Mouse (Mus musculus): ENCODE measurements around the gene Jmjd1c. TPM values are rescaled to one million over a fixed set of nuclear protein-coding genes. Genes with fewer than 3 reads are reported as not detected.
A peak's percentile ranks its signal among the peaks of the same experiment; 100 is the strongest.

Gene Jmjd1c
- polyA plus RNA-seq, 1 experiment from 2014 or later, result 40.8 TPM

DNA sequence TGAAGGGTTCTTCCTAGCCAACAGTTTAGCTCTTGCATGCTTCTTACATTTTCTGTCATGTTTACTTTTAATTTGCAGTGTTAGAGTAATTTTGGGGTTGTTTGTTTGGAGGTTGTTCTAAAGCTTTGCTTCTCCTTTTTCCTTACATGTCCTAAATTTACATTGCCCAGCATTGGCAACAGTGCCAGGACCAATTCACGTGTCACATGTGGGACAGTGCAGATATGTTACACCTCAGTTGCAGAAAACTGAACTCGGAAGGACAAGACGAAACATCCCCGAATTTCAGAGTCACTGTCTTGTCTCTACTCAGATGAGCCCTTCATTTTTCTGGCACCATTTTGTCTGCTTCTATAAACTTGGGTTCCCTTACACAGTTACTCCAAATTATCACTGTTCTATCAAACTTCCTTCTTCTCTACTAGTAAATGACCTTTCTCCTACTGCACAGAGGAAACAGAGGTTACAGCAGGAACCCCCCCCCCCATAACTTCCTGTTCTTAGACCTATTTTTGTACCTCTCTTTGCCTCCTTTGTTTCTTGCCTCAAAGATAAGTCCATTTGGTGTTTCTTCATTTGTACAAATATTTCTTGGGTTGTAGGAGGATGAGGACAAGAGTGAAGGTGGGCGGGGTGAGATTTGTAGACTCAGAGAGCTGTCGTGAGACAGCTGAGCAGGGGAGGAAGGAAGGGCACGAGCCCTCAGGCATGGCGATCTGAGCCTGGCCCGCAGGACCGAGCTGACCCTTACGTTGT is 108.9 kb downstream of the Jmjd1c start:
- 76% methylated on average over 11 of the region's 11 CpGs for WGBS
- TF ChIP-seq CTCF (IDR thresholded peaks at IDR 0.05; ENCODE audit: low read depth), result no peak
- Histone ChIP-seq H3K4me3 (replicated peaks; ENCODE audit: low read depth, low read length) (no peak overlapping the region), H3K27me3 (ENCODE audit: insufficient read depth, low read length) (no peaks in the 10 kb centered on the region), H3K9me3 (replicated peaks; ENCODE audit: low read length) (no peaks in the 10 kb centered on the region), H3K4me1 (replicated peaks; ENCODE audit: insufficient read depth, low read length) (peaks cover 3% of the 10 kb centered on the region; the same call in 1 of the 2 replicates), H3K27ac (no peak overlapping the region), H3K36me3 (ENCODE audit: insufficient read depth, low read length) (no peaks in the 10 kb centered on the region), H3K4me2 (ENCODE audit: low read length) (no peak overlapping the region), H3K9ac (ENCODE audit: low read depth, low read length) (no peak overlapping the region)
- ATAC-seq (replicated peaks; ENCODE audit: low FRiP score, low read depth), result no peak
- DNase-seq (ENCODE audit: low spot score), result no peak

DNA sequence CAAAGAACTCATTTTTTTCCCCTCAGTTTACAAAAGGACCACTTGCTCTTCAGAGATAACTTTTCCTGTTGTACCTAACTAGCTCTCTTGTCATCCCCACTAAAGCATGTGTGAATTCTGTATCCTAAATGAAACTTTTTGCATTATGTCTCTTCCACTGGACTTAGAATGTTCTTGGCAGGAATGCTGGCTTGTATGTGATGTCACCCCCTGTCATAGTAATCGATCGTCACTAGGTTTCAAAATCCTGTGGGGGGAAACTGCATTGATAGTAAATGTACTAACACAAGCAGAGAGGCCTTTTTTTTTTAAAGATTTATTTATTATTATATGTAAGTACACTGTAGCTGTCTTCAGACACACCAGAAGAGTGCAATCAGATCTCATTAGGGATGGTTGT is 112.0 kb downstream of the Jmjd1c start:
- TF ChIP-seq CTCF (IDR thresholded peaks at IDR 0.05; ENCODE audit: low read depth), result no peak
- no peaks in the 10 kb centered on the region for H3K27me3 ChIP-seq (ENCODE audit: insufficient read depth, low read length)
- no peak overlapping the region for H3K9ac ChIP-seq (ENCODE audit: low read depth, low read length)
- H3K27ac ChIP-seq, result no peak overlapping the region
- WGBS, result 88% methylated on average over 2 of the region's 2 CpGs
- H3K4me1 ChIP-seq (replicated peaks; ENCODE audit: insufficient read depth, low read length), result peaks cover 3% of the 10 kb centered on the region; the same call in 1 of the 2 replicates
- H3K4me3 ChIP-seq (replicated peaks; ENCODE audit: low read depth, low read length), result no peak overlapping the region
- no peaks in the 10 kb centered on the region for H3K9me3 ChIP-seq (replicated peaks; ENCODE audit: low read length)
- no peak overlapping the region for H3K4me2 ChIP-seq (ENCODE audit: low read length)
- H3K36me3 ChIP-seq (ENCODE audit: insufficient read depth, low read length), result no peaks in the 10 kb centered on the region
- ATAC-seq (replicated peaks; ENCODE audit: low FRiP score, low read depth), result no peak
- DNase-seq (ENCODE audit: low spot score), result no peak

DNA sequence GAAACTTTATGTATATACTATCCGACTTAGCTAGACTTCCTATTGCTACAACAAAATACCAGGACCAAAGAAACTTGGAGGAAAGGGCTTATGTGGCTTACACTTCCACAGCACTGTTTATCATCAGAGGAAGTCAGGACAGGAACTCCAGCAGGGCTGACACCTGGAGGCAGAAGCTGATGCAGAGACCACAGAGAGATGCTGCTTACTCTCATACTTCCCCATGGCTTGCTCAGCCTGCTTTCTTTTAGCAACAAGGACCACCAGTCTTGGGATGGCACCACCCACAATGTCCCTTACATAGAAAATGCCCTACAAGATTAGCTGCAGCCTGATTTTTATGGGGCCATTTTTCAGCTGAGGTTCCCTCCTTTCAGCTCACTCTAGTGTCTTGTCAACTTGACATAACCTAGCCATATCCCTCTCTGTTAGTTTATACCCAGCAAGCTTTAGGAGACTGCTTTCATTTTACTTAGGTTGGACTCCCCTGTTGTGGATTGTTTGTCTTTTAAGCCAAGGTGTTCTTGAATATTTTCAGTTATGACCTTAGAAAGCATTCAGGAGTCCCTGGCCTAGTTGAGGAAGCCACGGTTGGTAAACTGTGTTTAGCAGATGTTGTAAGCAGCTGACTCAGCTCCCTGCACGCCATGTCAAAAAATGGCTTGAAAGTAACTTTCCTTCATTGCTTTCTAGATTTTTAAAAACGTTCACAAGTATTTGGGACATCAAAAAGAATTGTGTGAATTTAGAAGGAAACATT is 114.2 kb downstream of the Jmjd1c start:
- no peak overlapping the region for H3K4me2 ChIP-seq (ENCODE audit: low read length)
- DNase-seq (ENCODE audit: low spot score) (no peak), ATAC-seq (replicated peaks; ENCODE audit: low FRiP score, low read depth) (no peak)
- no peaks in the 10 kb centered on the region for H3K36me3 ChIP-seq (ENCODE audit: insufficient read depth, low read length)
- H3K4me3 ChIP-seq (replicated peaks; ENCODE audit: low read depth, low read length), result no peak overlapping the region
- H3K4me1 ChIP-seq (replicated peaks; ENCODE audit: insufficient read depth, low read length), result no peaks in the 10 kb centered on the region
- TF ChIP-seq CTCF (IDR thresholded peaks at IDR 0.05; ENCODE audit: low read depth), result 0 out of 2 replicates have a peak, but pooled peaks have one; percentile 10
- H3K27me3 ChIP-seq (ENCODE audit: insufficient read depth, low read length), result no peaks in the 10 kb centered on the region
- 0 out of 2 replicates have a peak overlapping the region, but pooled peaks have one; percentile 13 for H3K27ac ChIP-seq
- H3K9me3 ChIP-seq (replicated peaks; ENCODE audit: low read length), result no peaks in the 10 kb centered on the region
- WGBS, result 55% methylated on average over 4 of the region's 4 CpGs
- H3K9ac ChIP-seq (ENCODE audit: low read depth, low read length), result no peak overlapping the region

DNA sequence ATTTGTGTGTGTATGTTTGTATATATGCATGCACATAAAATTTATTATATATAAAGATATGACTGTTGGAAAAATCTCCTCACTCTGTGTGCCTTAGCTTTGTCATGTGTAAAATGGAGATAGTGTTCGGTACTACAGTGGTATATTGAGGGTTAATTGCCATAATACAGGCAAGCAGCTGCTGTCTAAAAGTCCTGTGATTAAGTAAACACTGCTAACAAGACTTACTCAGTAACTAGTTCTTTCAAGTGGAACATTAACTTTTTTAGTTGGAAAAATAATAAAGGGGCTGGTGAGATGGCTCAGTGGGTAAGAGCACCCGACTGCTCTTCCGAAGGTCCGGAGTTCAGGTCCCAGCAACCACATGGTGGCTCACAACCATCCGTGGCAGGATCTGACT is 116.1 kb downstream of the Jmjd1c start:
- DNase-seq (ENCODE audit: low spot score) (peak; percentile 28), ATAC-seq (replicated peaks; ENCODE audit: low FRiP score, low read depth) (peak; percentile 43)
- Histone ChIP-seq H3K9me3 (replicated peaks; ENCODE audit: low read length) (no peaks in the 10 kb centered on the region), H3K27ac (no peak overlapping the region), H3K4me2 (ENCODE audit: low read length) (no peak overlapping the region), H3K9ac (ENCODE audit: low read depth, low read length) (no peak overlapping the region), H3K4me1 (replicated peaks; ENCODE audit: insufficient read depth, low read length) (no peaks in the 10 kb centered on the region), H3K4me3 (replicated peaks; ENCODE audit: low read depth, low read length) (no peak overlapping the region), H3K36me3 (ENCODE audit: insufficient read depth, low read length) (no peaks in the 10 kb centered on the region), H3K27me3 (ENCODE audit: insufficient read depth, low read length) (no peaks in the 10 kb centered on the region)
- 63% methylated on average over 5 of the region's 5 CpGs for WGBS
- no peak for TF ChIP-seq CTCF (IDR thresholded peaks at IDR 0.05; ENCODE audit: low read depth)

DNA sequence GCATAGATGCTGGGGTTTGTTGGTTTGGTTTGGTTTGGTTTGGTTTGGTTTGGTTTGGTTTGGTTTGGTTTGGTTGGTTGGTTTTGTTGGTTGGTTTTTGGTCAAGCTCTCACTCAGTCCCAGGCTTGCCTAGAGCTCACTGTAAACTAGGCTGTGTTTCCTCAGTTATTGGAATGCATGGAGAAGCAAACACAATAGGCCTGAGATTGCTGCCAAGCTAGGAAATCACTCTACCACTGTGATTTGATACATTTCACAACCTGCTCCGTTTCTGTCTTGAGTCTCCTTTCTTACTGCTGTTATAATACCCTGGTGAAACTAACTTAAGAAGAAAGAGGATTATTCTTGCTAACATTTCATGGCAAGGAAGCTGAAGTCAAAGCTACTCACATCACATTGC is 117.8 kb downstream of the Jmjd1c start:
- no peak overlapping the region for H3K4me3 ChIP-seq (replicated peaks; ENCODE audit: low read depth, low read length)
- no peaks in the 10 kb centered on the region for H3K4me1 ChIP-seq (replicated peaks; ENCODE audit: insufficient read depth, low read length)
- no peaks in the 10 kb centered on the region for H3K27me3 ChIP-seq (ENCODE audit: insufficient read depth, low read length)
- 25% methylated on average over 1 of the region's 1 CpGs for WGBS
- H3K36me3 ChIP-seq (ENCODE audit: insufficient read depth, low read length), result peaks cover 3% of the 10 kb centered on the region; the same call in 1 of the 2 replicates
- DNase-seq (ENCODE audit: low spot score) (no peak), ATAC-seq (replicated peaks; ENCODE audit: low FRiP score, low read depth) (no peak)
- H3K9me3 ChIP-seq (replicated peaks; ENCODE audit: low read length), result no peaks in the 10 kb centered on the region
- TF ChIP-seq CTCF (IDR thresholded peaks at IDR 0.05; ENCODE audit: low read depth), result no peak
- no peak overlapping the region for H3K4me2 ChIP-seq (ENCODE audit: low read length)
- H3K27ac ChIP-seq, result no peak overlapping the region
- H3K9ac ChIP-seq (ENCODE audit: low read depth, low read length), result no peak overlapping the region

DNA sequence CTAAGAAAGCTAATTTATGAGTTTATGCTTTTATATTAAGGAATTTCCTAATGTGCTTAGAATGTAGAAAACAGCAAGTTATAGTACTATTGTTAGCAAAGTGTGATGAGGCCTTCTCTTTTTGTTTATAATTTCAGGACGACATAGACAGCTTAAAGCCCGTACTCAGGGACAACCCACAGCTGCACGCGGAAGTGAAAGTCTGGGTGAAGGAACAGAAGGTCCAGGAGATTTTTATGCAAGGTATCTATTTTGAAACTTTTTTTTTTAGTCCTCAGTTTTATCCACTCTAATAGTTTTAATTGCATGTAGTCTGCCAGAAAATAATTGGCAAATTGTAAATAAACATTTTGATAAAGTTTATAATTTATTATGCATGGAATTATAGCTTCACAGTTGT is 119.2 kb downstream of the Jmjd1c start:
- no peak for TF ChIP-seq CTCF (IDR thresholded peaks at IDR 0.05; ENCODE audit: low read depth)
- WGBS, result 77% methylated on average over 4 of the region's 4 CpGs
- Histone ChIP-seq H3K4me3 (replicated peaks; ENCODE audit: low read depth, low read length) (no peak overlapping the region), H3K27me3 (ENCODE audit: insufficient read depth, low read length) (no peaks in the 10 kb centered on the region), H3K9me3 (replicated peaks; ENCODE audit: low read length) (no peaks in the 10 kb centered on the region), H3K4me2 (ENCODE audit: low read length) (no peak overlapping the region), H3K4me1 (replicated peaks; ENCODE audit: insufficient read depth, low read length) (no peaks in the 10 kb centered on the region), H3K36me3 (ENCODE audit: insufficient read depth, low read length) (peaks cover 14% of the 10 kb centered on the region; the same call in 1 of the 2 replicates), H3K27ac (no peak overlapping the region), H3K9ac (ENCODE audit: low read depth, low read length) (no peak overlapping the region)
- ATAC-seq (replicated peaks; ENCODE audit: low FRiP score, low read depth), result no peak
- DNase-seq (ENCODE audit: low spot score), result no peak
